Mouse (Mus musculus) embryonic facial prominence, embryonic 12.5 days (tissue): ENCODE measurements around the gene Adgrf5. TPM values are rescaled to one million over a fixed set of nuclear protein-coding genes. Genes with fewer than 3 reads are reported as not detected.
"Not testable (repeated sequence)": the region's sequence is repeated elsewhere in the genome, so short reads cannot be mapped to it uniquely, and the experiment has no call there.

Experiments
- ATAC-seq: fragments of 200-750 bp; cut with Nextera tagmentation; 2 replicates; pipeline ENCODE4 v1.8.0; 2017; ENCODE audit not compliant: insufficient number of reproducible peaks, insufficient read depth, low FRiP score, low TSS enrichment
- H3K27ac ChIP-seq: fragments of 300-500 bp; sonication (generic); 2 replicates; pipeline ENCODE4 v1.5.1; 2016; ENCODE audit warnings: mild to moderate bottlenecking
- H3K27me3 ChIP-seq: fragments of 300-500 bp; sonication (generic); 2 replicates; pipeline ENCODE4 v1.6.1; 2016; ENCODE audit warnings: mild to moderate bottlenecking, moderate library complexity
- H3K36me3 ChIP-seq: fragments of 300-500 bp; sonication (generic); 2 replicates; pipeline ENCODE4 v1.6.1; 2016; ENCODE audit warnings: mild to moderate bottlenecking
- H3K4me1 ChIP-seq: fragments of 300-500 bp; sonication (generic); 2 replicates; pipeline ENCODE4 v1.6.1; 2016
- H3K4me2 ChIP-seq: fragments of 300-500 bp; sonication (generic); replicated peaks from 2 replicates; pipeline ENCODE4 v1.6.1; 2016; ENCODE audit warnings: mild to moderate bottlenecking, moderate library complexity
- H3K4me3 ChIP-seq: fragments of 300-500 bp; sonication (generic); 2 replicates; pipeline ENCODE4 v1.5.1; 2016; ENCODE audit warnings: mild to moderate bottlenecking
- H3K9ac ChIP-seq: fragments of 300-500 bp; sonication (generic); 2 replicates; pipeline ENCODE4 v1.6.1; 2016; ENCODE audit warnings: mild to moderate bottlenecking, moderate library complexity
- H3K9me3 ChIP-seq: fragments of 300-500 bp; sonication (generic); 2 replicates; pipeline ENCODE4 v1.6.1; 2016; ENCODE audit warnings: mild to moderate bottlenecking, moderate library complexity
- WGBS: fragments of 180-500 bp; shearing (Covaris S2); methylation state at CpG from one replicate; pipeline ENCODE4 v1.1.7; 2016; 5-methylcytosine and 5-hydroxymethylcytosine counted together
- polyA plus RNA-seq: library from polyadenylated mRNA; unstranded; fragments of >200 nt; fragmentation: Nextera tagmentation; extraction: Ambion mirVana; gene quantifications from 2 replicates; pipeline ENCODE4 v1.2.1, GENCODE M21; 2016

The Adgrf5 gene
- polyA plus RNA-seq, 1 experiment from 2014 or later: 10.8 TPM

DNA sequence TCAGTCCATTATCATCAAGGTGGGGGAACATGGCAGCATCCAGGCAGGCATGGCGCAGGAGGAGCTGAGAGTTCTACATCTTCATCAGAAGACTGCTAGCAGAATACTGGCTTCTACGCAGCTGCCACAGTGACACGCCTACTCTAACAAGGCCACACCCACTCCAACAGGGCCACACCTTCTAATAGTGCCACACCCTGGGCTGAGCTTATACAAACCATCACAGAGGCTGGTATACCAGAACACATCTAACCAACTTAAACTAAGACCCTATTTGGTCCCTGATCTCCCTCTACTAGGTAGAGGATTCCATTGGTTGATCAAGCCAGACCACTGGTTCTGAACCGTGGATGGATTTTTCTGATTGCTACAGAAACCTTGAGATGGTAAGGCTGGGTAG is 112.3 kb downstream of the Adgrf5 start:
- H3K27me3 ChIP-seq: no peaks in the 10 kb centered on the region
- no peak for ATAC-seq
- no peak overlapping the region for H3K4me2 ChIP-seq
- H3K9ac ChIP-seq: no peak overlapping the region
- WGBS: 82% methylated on average over 4 of the region's 4 CpGs
- H3K4me3 ChIP-seq: no peak overlapping the region
- H3K27ac ChIP-seq: no peak overlapping the region
- H3K4me1 ChIP-seq: peaks cover 5% of the 10 kb centered on the region; the same call in 1 of the 2 replicates
- no peaks in the 10 kb centered on the region for H3K9me3 ChIP-seq
- no peaks in the 10 kb centered on the region for H3K36me3 ChIP-seq

GRCm38 (mm10) chr17:43474775-43475174 is 114.5 kb downstream of the Adgrf5 start:
- no peak for ATAC-seq
- no peak overlapping the region for H3K9ac ChIP-seq
- H3K36me3 ChIP-seq: no peaks in the 10 kb centered on the region
- WGBS: 90% methylated on average over 16 of the region's 16 CpGs
- H3K9me3 ChIP-seq: no peaks in the 10 kb centered on the region
- peaks cover 5% of the 10 kb centered on the region; the same call in 1 of the 2 replicates for H3K4me1 ChIP-seq
- no peak overlapping the region for H3K4me3 ChIP-seq
- H3K4me2 ChIP-seq: no peak overlapping the region
- no peaks in the 10 kb centered on the region for H3K27me3 ChIP-seq
- H3K27ac ChIP-seq: no peak overlapping the region

DNA sequence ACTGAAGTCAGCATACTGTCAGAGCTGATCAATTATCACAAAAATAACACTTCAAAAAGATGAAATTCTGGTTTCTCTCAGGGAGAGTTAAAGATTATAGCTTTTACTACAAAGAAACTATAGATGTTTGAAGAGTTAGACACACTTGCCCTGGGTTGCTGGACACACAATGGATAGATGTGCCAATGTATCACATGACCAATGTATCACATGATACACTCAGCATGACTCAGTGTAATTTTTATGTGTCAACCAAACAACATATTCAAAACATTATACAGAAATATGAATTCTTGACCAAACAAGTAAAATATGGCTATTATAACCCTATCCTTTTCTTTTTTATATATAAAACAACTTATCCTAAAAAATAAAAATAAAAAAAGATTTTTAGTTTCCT is 117.4 kb downstream of the Adgrf5 start:
- Histone ChIP-seq H3K27me3 (no peaks in the 10 kb centered on the region), H3K36me3 (no peaks in the 10 kb centered on the region), H3K9me3 (no peaks in the 10 kb centered on the region), H3K4me1 (no peaks in the 10 kb centered on the region), H3K9ac (no peak overlapping the region), H3K4me2 (no peak overlapping the region), H3K27ac (no peak overlapping the region), H3K4me3 (no peak overlapping the region)
- no peak for ATAC-seq

DNA sequence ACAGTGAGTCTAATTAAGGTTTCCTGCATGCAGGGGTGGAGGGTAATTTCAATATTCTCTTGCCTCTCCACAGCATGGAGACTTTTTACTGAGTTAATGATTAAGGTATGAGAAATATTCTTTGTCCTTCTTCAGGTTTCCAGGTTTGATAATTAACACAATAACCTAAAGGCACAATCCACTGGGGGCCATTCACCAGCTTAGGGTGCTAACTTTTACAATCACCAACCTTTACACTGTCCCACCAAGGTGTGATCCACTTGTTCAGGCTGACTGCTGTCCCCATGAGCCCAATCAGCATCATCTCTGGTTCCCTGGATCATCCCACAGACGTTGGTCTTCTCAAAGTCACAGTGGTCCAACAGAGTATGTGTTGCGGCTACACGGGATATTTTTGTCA is 125.7 kb downstream of the Adgrf5 start:
- no peak for ATAC-seq
- Histone ChIP-seq H3K9me3 (no peaks in the 10 kb centered on the region), H3K4me3 (no peak overlapping the region), H3K27ac (no peak overlapping the region), H3K4me2 (no peak overlapping the region), H3K36me3 (no peaks in the 10 kb centered on the region), H3K9ac (no peak overlapping the region), H3K27me3 (no peaks in the 10 kb centered on the region), H3K4me1 (no peaks in the 10 kb centered on the region)
- 85% methylated on average over 3 of the region's 3 CpGs for WGBS

DNA sequence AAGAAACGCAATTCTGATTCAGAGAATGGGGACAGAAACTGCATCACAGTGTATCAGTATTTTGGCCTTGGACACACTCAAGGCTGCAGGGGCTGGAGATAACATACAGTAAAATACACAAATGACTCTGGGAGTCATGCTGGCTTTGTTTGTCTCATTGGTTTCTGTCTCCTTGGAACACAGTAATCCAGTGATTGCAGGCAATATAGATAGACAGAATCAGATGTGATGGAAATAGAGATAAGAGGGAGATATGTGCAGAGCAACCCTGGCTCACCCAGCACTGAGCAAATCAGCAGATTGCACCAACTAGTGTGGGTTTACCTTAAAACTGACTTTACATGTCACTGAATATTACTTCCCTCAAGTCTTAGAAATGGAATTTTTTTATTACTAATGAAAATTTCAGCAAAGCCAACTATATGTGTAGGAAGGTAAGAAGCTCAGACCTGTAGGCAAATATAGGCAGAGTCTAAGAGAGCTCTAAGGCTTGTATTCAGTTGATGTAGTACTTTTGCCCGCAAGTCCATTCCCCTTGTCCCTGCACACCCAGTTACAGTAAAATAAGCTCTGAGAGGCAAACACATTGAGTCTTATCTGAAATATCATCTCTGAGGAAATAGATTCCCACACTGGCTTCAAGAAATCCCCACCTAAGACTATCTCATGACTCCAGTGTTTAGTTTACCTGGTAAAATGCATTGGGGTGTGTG is 128.3 kb downstream of the Adgrf5 start:
- 92% methylated on average over 2 of the region's 2 CpGs for WGBS
- H3K27me3 ChIP-seq: no peaks in the 10 kb centered on the region
- no peak overlapping the region for H3K4me3 ChIP-seq
- H3K9ac ChIP-seq: no peak overlapping the region
- no peak overlapping the region for H3K4me2 ChIP-seq
- H3K4me1 ChIP-seq: no peaks in the 10 kb centered on the region
- H3K36me3 ChIP-seq: no peaks in the 10 kb centered on the region
- ATAC-seq: no peak
- H3K9me3 ChIP-seq: no peaks in the 10 kb centered on the region
- no peak overlapping the region for H3K27ac ChIP-seq

DNA sequence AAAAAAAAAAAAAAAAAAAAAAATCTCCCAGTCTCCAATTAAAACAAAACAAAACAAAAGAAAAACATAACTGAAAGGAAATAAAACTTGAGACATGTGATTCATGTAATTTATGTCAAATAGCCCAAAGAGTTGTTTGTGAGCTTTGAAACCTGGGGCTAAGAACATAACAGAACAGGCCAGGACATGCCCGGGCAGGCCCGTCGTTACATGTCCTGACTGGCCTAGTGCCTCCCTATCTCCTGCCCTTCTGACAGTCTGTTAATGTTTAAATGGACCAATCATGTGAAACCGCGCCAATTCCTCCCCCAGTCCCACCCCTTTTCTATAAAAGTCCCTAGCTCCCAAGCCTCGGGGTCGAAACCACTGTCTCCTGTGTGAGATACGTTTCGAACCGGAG is 130.1 kb downstream of the Adgrf5 start:
- 96% methylated on average over 8 of the region's 10 CpGs for WGBS
- ATAC-seq: not testable (repeated sequence)

GRCm38 (mm10) chr17:43495502-43495901 is 135.3 kb downstream of the Adgrf5 start:
- no peaks in the 10 kb centered on the region for H3K9me3 ChIP-seq
- no peak overlapping the region for H3K9ac ChIP-seq
- H3K27me3 ChIP-seq: no peaks in the 10 kb centered on the region
- H3K4me3 ChIP-seq: no peak overlapping the region
- no peak overlapping the region for H3K27ac ChIP-seq
- H3K4me2 ChIP-seq: no peak overlapping the region
- H3K4me1 ChIP-seq: no peaks in the 10 kb centered on the region
- ATAC-seq: no peak
- WGBS: 76% methylated on average over 5 of the region's 5 CpGs
- no peaks in the 10 kb centered on the region for H3K36me3 ChIP-seq

More for the DNA sequence above, 130.1 kb downstream of the Adgrf5 start:
- H3K4me1 ChIP-seq, H3K9ac ChIP-seq, H3K4me2 ChIP-seq, H3K9me3 ChIP-seq, H3K4me3 ChIP-seq, H3K36me3 ChIP-seq, H3K27me3 ChIP-seq, H3K27ac ChIP-seq: not testable (repeated sequence)

DNA sequence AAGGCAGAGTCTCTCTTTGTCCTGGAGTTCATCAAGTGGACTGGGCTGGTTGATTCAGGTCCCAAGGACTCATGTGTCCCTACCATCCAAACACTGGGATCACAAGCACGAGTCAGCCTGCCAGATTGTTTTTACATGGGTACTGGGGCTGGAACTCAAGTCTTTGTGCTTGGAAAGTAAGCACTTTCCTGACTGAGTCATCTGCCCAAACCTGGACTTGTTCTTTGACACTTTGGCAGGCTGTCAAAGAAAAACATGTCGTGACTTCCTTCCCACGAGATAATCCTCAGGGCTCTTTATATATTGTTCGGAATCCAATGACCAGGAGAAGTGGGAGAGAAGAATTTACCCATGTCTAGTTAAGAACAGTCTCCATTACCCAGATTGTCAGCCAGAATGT is 137.3 kb downstream of the Adgrf5 start:
- WGBS: 77% methylated on average over 4 of the region's 4 CpGs
- ATAC-seq: no peak
- H3K9ac ChIP-seq: no peak overlapping the region
- no peaks in the 10 kb centered on the region for H3K4me1 ChIP-seq
- H3K4me3 ChIP-seq: no peak overlapping the region
- no peaks in the 10 kb centered on the region for H3K36me3 ChIP-seq
- H3K9me3 ChIP-seq: no peaks in the 10 kb centered on the region
- no peak overlapping the region for H3K27ac ChIP-seq
- no peak overlapping the region for H3K4me2 ChIP-seq
- H3K27me3 ChIP-seq: no peaks in the 10 kb centered on the region

DNA sequence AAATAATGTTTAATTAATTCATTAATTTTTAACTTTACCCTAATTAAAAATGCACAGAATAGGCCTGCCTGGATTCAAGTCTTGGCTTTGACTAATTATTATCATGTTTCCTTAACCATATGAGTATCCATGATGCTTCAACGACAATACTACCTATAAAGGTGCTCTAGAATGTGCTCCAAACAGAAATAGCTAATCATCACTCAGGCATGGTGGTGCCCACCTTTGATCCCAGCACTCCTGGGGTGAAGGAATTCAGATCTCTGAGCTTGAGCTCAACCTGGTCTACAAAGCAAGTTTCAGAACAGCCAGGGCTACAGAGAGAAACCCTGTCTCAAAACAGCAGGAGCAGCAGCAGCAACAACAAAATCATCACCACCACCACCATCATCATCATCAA is 140.3 kb downstream of the Adgrf5 start:
- WGBS: 82% methylated on average over 1 of the region's 1 CpGs
- no peaks in the 10 kb centered on the region for H3K27me3 ChIP-seq
- H3K27ac ChIP-seq: no peak overlapping the region
- H3K4me3 ChIP-seq: no peak overlapping the region
- no peaks in the 10 kb centered on the region for H3K36me3 ChIP-seq
- H3K9me3 ChIP-seq: no peaks in the 10 kb centered on the region
- no peak overlapping the region for H3K4me2 ChIP-seq
- no peak for ATAC-seq
- no peak overlapping the region for H3K9ac ChIP-seq
- H3K4me1 ChIP-seq: no peaks in the 10 kb centered on the region

DNA sequence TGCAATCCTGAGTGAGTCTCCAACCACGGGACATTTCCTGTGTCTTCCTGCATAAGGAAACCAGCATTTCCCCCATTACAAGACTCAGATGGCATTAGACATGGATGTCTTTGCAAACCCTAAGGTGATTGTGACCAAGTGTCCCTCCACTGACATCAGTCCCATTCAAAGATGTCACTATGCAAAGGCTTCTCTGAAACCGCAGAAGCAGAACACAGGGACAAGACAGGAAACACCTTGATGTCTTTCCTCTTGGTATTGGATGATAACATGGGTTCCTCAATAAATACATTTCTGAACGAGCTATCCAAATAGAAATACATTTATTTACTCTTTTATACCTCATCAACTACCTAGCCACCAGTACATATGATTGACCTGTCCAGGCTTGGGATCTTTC is 141.0 kb downstream of the Adgrf5 start:
- Histone ChIP-seq H3K9me3 (no peaks in the 10 kb centered on the region), H3K4me1 (no peaks in the 10 kb centered on the region), H3K4me3 (no peak overlapping the region), H3K9ac (no peak overlapping the region), H3K27me3 (no peaks in the 10 kb centered on the region), H3K4me2 (no peak overlapping the region), H3K36me3 (no peaks in the 10 kb centered on the region), H3K27ac (no peak overlapping the region)
- WGBS: 73% methylated on average over 3 of the region's 3 CpGs
- ATAC-seq: no peak

DNA sequence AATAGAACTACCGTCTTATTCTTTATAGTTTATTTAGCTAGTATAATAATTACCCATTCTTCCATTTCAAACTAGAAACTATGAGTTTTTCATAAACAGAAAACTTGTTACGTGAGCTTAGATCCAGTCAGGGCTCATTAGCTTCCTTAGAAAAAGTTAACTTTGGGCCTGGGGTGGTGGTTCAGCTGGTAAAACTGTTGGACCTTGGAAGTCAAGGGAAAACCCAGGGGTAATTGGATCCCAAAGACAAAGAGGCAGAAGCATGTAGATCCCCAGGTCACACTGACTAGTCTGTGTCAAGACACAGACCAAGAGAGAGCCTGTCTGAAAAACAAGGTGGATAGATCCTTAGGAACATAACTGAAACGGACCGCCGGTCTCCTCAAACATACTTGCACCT is 141.4 kb downstream of the Adgrf5 start:
- Histone ChIP-seq H3K27ac (no peak overlapping the region), H3K27me3 (no peaks in the 10 kb centered on the region)
- 92% methylated on average over 5 of the region's 5 CpGs for whole genome bisulfite sequencing

DNA sequence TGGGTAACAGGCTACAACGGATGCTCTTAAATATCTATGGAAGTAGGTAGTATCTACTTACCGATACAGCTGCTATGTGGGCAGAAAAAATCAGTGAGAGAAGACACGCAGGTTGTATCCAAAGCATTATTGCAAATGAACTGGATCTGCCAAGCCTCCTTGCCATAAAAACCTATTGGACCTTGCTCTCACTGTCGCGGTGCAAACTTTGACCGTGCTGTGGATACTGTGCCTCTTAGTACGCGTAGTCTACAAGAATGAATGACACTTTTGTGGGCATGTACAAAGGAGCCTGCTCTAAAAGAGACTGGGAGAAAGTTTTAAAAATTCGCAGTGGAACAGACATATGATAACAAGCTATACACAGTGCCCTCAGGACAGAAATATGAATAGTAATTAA is 142.3 kb downstream of the Adgrf5 start, which contains the start of gene Mep1a:
Mep1a (minus strand) TSS at position 221 of the 400 bp plus-strand sequence.
- H3K36me3 ChIP-seq: no peaks in the 10 kb centered on the region
- H3K27ac ChIP-seq: no peak within 1 kb of the TSS
- H3K4me2 ChIP-seq: no peak within 1 kb of the TSS
- ATAC-seq: no peak
- H3K4me1 ChIP-seq: no peaks in the 10 kb centered on the region
- H3K9me3 ChIP-seq: no peaks in the 10 kb centered on the region
- no peak within 1 kb of the TSS for H3K4me3 ChIP-seq
- no peaks in the 10 kb centered on the region for H3K27me3 ChIP-seq
- no peak within 1 kb of the TSS for H3K9ac ChIP-seq
- WGBS: 89% methylated on average over 9 of the region's 9 CpGs

More for the DNA sequence above, 141.4 kb downstream of the Adgrf5 start:
- H3K4me3 ChIP-seq: no peak overlapping the region
- H3K9ac ChIP-seq: no peak overlapping the region
- no peak for ATAC-seq
- H3K4me2 ChIP-seq: no peak overlapping the region
- no peaks in the 10 kb centered on the region for H3K4me1 ChIP-seq
- no peaks in the 10 kb centered on the region for H3K36me3 ChIP-seq
- H3K9me3 ChIP-seq: no peaks in the 10 kb centered on the region
